Mouse (Mus musculus) hindbrain, embryonic 14.5 days (tissue): ENCODE measurements around the gene Dll1. TPM values are rescaled to one million over a fixed set of nuclear protein-coding genes. Genes with fewer than 3 reads are reported as not detected.

Experiments used
- ATAC-seq: fragments of 200-750 bp; cut with Nextera tagmentation; 2 replicates; pipeline ENCODE4 v1.8.0; 2017; ENCODE audit warnings: moderate number of reproducible peaks, mild to moderate bottlenecking, moderate TSS enrichment, moderate library complexity; ENCODE audit not compliant: low FRiP score
- DNase-seq: peaks from one replicate; pipeline ENCODE4 v3.0.0-alpha.2; 2015; ENCODE audit warnings: low spot score
- H3K27ac ChIP-seq: fragments of 300-500 bp; sonication (generic); 2 replicates; pipeline ENCODE4 v1.5.1; 2014; ENCODE audit warnings: mild to moderate bottlenecking, moderate library complexity
- H3K27me3 ChIP-seq: fragments of 300-500 bp; sonication (generic); 2 replicates; pipeline ENCODE4 v1.6.1; 2014; ENCODE audit warnings: mild to moderate bottlenecking, low read length, mixed read lengths; ENCODE audit not compliant: control insufficient read depth, insufficient read depth
- H3K36me3 ChIP-seq: fragments of 300-500 bp; sonication (generic); replicated peaks from 2 replicates; pipeline ENCODE4 v1.6.1; 2014; ENCODE audit not compliant: control insufficient read depth, insufficient read depth
- H3K4me1 ChIP-seq: fragments of 300-500 bp; sonication (generic); replicated peaks from 2 replicates; pipeline ENCODE4 v1.6.1; 2014; ENCODE audit warnings: antibody characterized with exemption, low read length, mixed read lengths; ENCODE audit not compliant: control insufficient read depth, insufficient read depth
- H3K4me2 ChIP-seq: fragments of 300-500 bp; sonication (generic); replicated peaks from 2 replicates; pipeline ENCODE4 v1.6.1; 2014; ENCODE audit warnings: mild to moderate bottlenecking, moderate library complexity
- H3K4me3 ChIP-seq: fragments of 300-500 bp; sonication (generic); replicated peaks from 2 replicates; pipeline ENCODE4 v1.5.1; 2014; ENCODE audit warnings: mild to moderate bottlenecking, low read length
- H3K9ac ChIP-seq: fragments of 300-500 bp; sonication (generic); 2 replicates; pipeline ENCODE4 v1.6.1; 2014
- H3K9me3 ChIP-seq: fragments of 300-500 bp; sonication (generic); 2 replicates; pipeline ENCODE4 v1.6.1; 2016; ENCODE audit warnings: low read length; ENCODE audit not compliant: control insufficient read depth
- WGBS: fragments of 180-500 bp; shearing (Covaris S2); extraction: QIAGEN DNeasy Blood & Tissue Kit; methylation state at CpG from one replicate; pipeline ENCODE4 v1.1.7; 2014; 5-methylcytosine and 5-hydroxymethylcytosine counted together
- polyA plus RNA-seq: library from polyadenylated mRNA; unstranded; fragments of >200 nt; fragmentation: Nextera tagmentation; extraction: Ambion mirVana; gene quantifications from 2 replicates; pipeline ENCODE4 v1.2.1, GENCODE M21; 2014

Dll1 gene
- polyA plus RNA-seq, 1 experiment from 2014 or later: 12.5 TPM

- peak overlapping the region; percentile 59 for H3K9ac ChIP-seq
- peak; percentile 71 for DNase-seq
- no peaks in the 10 kb centered on the region for H3K36me3 ChIP-seq
- peak overlapping the region; percentile 37 for H3K4me3 ChIP-seq
- H3K27ac ChIP-seq: peak overlapping the region; percentile 33; the same call in 1 of the 2 replicates
- whole genome bisulfite sequencing: under 1% methylated on average over 27 of the region's 27 CpGs
- H3K27me3 ChIP-seq: no peaks in the 10 kb centered on the region
- no peaks in the 10 kb centered on the region for H3K9me3 ChIP-seq
- peaks cover 24% of the 10 kb centered on the region for H3K4me1 ChIP-seq
- peak; percentile 37 for ATAC-seq
- peak overlapping the region; percentile 79 for H3K4me2 ChIP-seq
Measured at GRCm38 (mm10) chr17:15380641-15381051, 4.0 kb upstream of the Dll1 start.

- peak overlapping the region; percentile 59 for H3K9ac ChIP-seq
- peak overlapping the region; percentile 79 for H3K4me2 ChIP-seq
- ATAC-seq (no peak), DNase-seq (peak; percentile 38)
- no peaks in the 10 kb centered on the region for H3K36me3 ChIP-seq
- peak overlapping the region; percentile 37 for H3K4me3 ChIP-seq
- H3K27me3 ChIP-seq: no peaks in the 10 kb centered on the region
- H3K4me1 ChIP-seq: peaks cover 24% of the 10 kb centered on the region
- H3K27ac ChIP-seq: no peak overlapping the region
- 8% methylated on average over 17 of the region's 17 CpGs for WGBS
- no peaks in the 10 kb centered on the region for H3K9me3 ChIP-seq
Measured at GRCm38 (mm10) chr17:15379741-15380526, 3.3 kb upstream of the Dll1 start.

GRCm38 (mm10) chr17:15378413-15379109 lies 1.9 kb upstream of the Dll1 start:
- peak overlapping the region; percentile 25; the same call in 1 of the 2 replicates for H3K4me2 ChIP-seq
- DNase-seq (no peak), ATAC-seq (no peak)
- no peaks in the 10 kb centered on the region for H3K27me3 ChIP-seq
- WGBS: 3% methylated on average over 15 of the region's 15 CpGs
- no peak overlapping the region for H3K27ac ChIP-seq
- H3K4me1 ChIP-seq: peaks cover 35% of the 10 kb centered on the region
- H3K9ac ChIP-seq: no peak overlapping the region
- no peaks in the 10 kb centered on the region for H3K9me3 ChIP-seq
- H3K36me3 ChIP-seq: no peaks in the 10 kb centered on the region
- no peak overlapping the region for H3K4me3 ChIP-seq

- H3K36me3 ChIP-seq: peaks cover 5% of the 10 kb centered on the region; the same call in 1 of the 2 replicates
- 0 out of 2 replicates have a peak overlapping the region, but pooled peaks have one; percentile 93 for H3K27ac ChIP-seq
- no peak for ATAC-seq
- no peaks in the 10 kb centered on the region for H3K9me3 ChIP-seq
- DNase-seq: peak; percentile 78
- no peak overlapping the region for H3K4me3 ChIP-seq
- H3K9ac ChIP-seq: no peak overlapping the region
- peak overlapping the region; percentile 82 for H3K4me2 ChIP-seq
- WGBS: 0% methylated on average over 1 of the region's 1 CpGs
- H3K4me1 ChIP-seq: peaks cover 41% of the 10 kb centered on the region
- H3K27me3 ChIP-seq: no peaks in the 10 kb centered on the region
Measured at GRCm38 (mm10) chr17:15377901-15378300, 1.2 kb upstream of the Dll1 start.

GRCm38 (mm10) chr17:15375701-15376493 lies 775 bp downstream of the Dll1 start:
- WGBS: under 1% methylated on average over 68 of the region's 69 CpGs
- H3K27me3 ChIP-seq: no peaks in the 10 kb centered on the region
- H3K4me1 ChIP-seq: peaks cover 49% of the 10 kb centered on the region
- no peaks in the 10 kb centered on the region for H3K9me3 ChIP-seq
- H3K27ac ChIP-seq: peak overlapping the region; percentile 93
- DNase-seq (peak; percentile 75), ATAC-seq (peak; percentile 72)
- H3K4me3 ChIP-seq: peak overlapping the region; percentile 67
- H3K9ac ChIP-seq: peak overlapping the region; percentile 90
- H3K4me2 ChIP-seq: peak overlapping the region; percentile 82
- peaks cover 18% of the 10 kb centered on the region for H3K36me3 ChIP-seq

- peak overlapping the region; percentile 67 for H3K4me3 ChIP-seq
- peaks cover 45% of the 10 kb centered on the region for H3K4me1 ChIP-seq
- H3K27ac ChIP-seq: peak overlapping the region; percentile 93
- no peaks in the 10 kb centered on the region for H3K9me3 ChIP-seq
- H3K9ac ChIP-seq: peak overlapping the region; percentile 90
- no peaks in the 10 kb centered on the region for H3K27me3 ChIP-seq
- peak overlapping the region; percentile 82 for H3K4me2 ChIP-seq
- ATAC-seq: no peak
- 1% methylated on average over 18 of the region's 18 CpGs for WGBS
- H3K36me3 ChIP-seq: peaks cover 25% of the 10 kb centered on the region
- DNase-seq: peak; percentile 26
Measured at GRCm38 (mm10) chr17:15375224-15375623, 1.4 kb downstream of the Dll1 start.

- H3K4me3 ChIP-seq: peak overlapping the region; percentile 67
- DNase-seq (no peak), ATAC-seq (no peak)
- no peaks in the 10 kb centered on the region for H3K9me3 ChIP-seq
- H3K36me3 ChIP-seq: peaks cover 32% of the 10 kb centered on the region
- peaks cover 41% of the 10 kb centered on the region for H3K4me1 ChIP-seq
- H3K9ac ChIP-seq: peak overlapping the region; percentile 90
- peak overlapping the region; percentile 82 for H3K4me2 ChIP-seq
- H3K27ac ChIP-seq: peak overlapping the region; percentile 93
- no peaks in the 10 kb centered on the region for H3K27me3 ChIP-seq
- WGBS: 2% methylated on average over 41 of the region's 50 CpGs
Measured at GRCm38 (mm10) chr17:15374321-15375141, 2.1 kb downstream of the Dll1 start.

GRCm38 (mm10) chr17:15372931-15373652 lies 3.6 kb downstream of the Dll1 start:
- 47% methylated on average over 15 of the region's 15 CpGs for WGBS
- Histone ChIP-seq H3K4me1 (peaks cover 41% of the 10 kb centered on the region), H3K4me3 (peak overlapping the region; percentile 67), H3K9me3 (no peaks in the 10 kb centered on the region), H3K27me3 (no peaks in the 10 kb centered on the region), H3K27ac (no peak overlapping the region), H3K9ac (peak overlapping the region; percentile 51), H3K36me3 (peaks cover 46% of the 10 kb centered on the region), H3K4me2 (peak overlapping the region; percentile 82)
- DNase-seq: no peak
- no peak for ATAC-seq
